In genomic region chr10:56809006-56809405, GRCm38 (mm10) we compare ENCODE assay signal across 35 mouse cellular contexts.
"Had no signal": no experiment of that assay in that cellular context is flagged by ENCODE, and none has a peak within 500 bp of the region (broad histone marks: within the 10 kb centered on the region; RNA-seq: fewer than 3 reads in every experiment).

No protein-coding gene starts in this region.

- H3K9ac ChIP-seq: heart, embryonic 12.5 days; heart, embryonic 13.5 days; heart, embryonic 15.5 days; hindbrain, embryonic 12.5 days; hindbrain, embryonic 13.5 days; hindbrain, embryonic 14.5 days; hindbrain, embryonic 15.5 days; intestine, embryonic 15.5 days; kidney, embryonic 15.5 days had no signal

- H3K9me3 ChIP-seq: heart, embryonic 10.5 days; heart, embryonic 12.5 days; heart, embryonic 13.5 days; heart, embryonic 15.5 days; hindbrain, embryonic 10.5 days; hindbrain, embryonic 12.5 days; hindbrain, embryonic 13.5 days; hindbrain, embryonic 15.5 days; intestine, embryonic 15.5 days; kidney, embryonic 15.5 days had no signal

- H3K36me3 ChIP-seq: heart, embryonic 10.5 days; heart, embryonic 12.5 days; heart, embryonic 13.5 days; heart, embryonic 15.5 days; hindbrain, embryonic 10.5 days; hindbrain, embryonic 12.5 days; hindbrain, embryonic 13.5 days; hindbrain, embryonic 15.5 days; intestine, embryonic 15.5 days; kidney, embryonic 15.5 days had no signal

- DNase-seq: heart, adult 2 months; heart, postnatal 10 days; heart, postnatal 14 days; heart, postnatal 36 days; heart, postnatal 4 days; kidney, adult 11 months; kidney, adult 18-20 months; kidney, adult 2 months; kidney, adult 8-10 months; kidney, adult 9 months; kidney, postnatal 10 days; kidney, postnatal 14 days; kidney, postnatal 25 days; kidney, postnatal 36 days; kidney, postnatal 4 days; layer of hippocampus, adult 9-11 months had no signal

- H3K27ac ChIP-seq: heart, adult 2 months; heart, embryonic 10.5 days; heart, embryonic 13.5 days; heart, embryonic 15.5 days; hindbrain, embryonic 10.5 days; hindbrain, embryonic 12.5 days; hindbrain, embryonic 13.5 days; hindbrain, embryonic 14.5 days; hindbrain, embryonic 15.5 days; hindbrain, postnatal 0 days; intestine, embryonic 15.5 days; kidney, embryonic 15.5 days; kidney, postnatal 0 days; layer of hippocampus, adult 2 months had no signal

- H3K4me1 ChIP-seq: heart, embryonic 10.5 days; heart, embryonic 12.5 days; heart, embryonic 13.5 days; heart, embryonic 15.5 days; hindbrain, embryonic 10.5 days; hindbrain, embryonic 12.5 days; hindbrain, embryonic 13.5 days; hindbrain, embryonic 15.5 days; intestine, embryonic 15.5 days; kidney, embryonic 15.5 days had no signal

- H3K4me2 ChIP-seq: heart, embryonic 11.5 days; heart, embryonic 12.5 days; heart, embryonic 13.5 days; heart, embryonic 15.5 days; hindbrain, embryonic 12.5 days; hindbrain, embryonic 13.5 days; hindbrain, embryonic 14.5 days; hindbrain, embryonic 15.5 days; intestine, embryonic 15.5 days; kidney, embryonic 15.5 days had no signal

- H3K4me3 ChIP-seq: heart, adult 2 months; heart, embryonic 10.5 days; heart, embryonic 12.5 days; heart, embryonic 13.5 days; heart, embryonic 15.5 days; hindbrain, embryonic 10.5 days; hindbrain, embryonic 12.5 days; hindbrain, embryonic 13.5 days; hindbrain, embryonic 15.5 days; intestine, embryonic 15.5 days; kidney, embryonic 15.5 days; layer of hippocampus, adult 2 months had no signal

- H3K27me3 ChIP-seq: heart, embryonic 12.5 days; heart, embryonic 13.5 days; heart, embryonic 15.5 days; hindbrain, embryonic 12.5 days; hindbrain, embryonic 13.5 days; hindbrain, embryonic 15.5 days; intestine, embryonic 15.5 days; kidney, embryonic 15.5 days had no signal

- ATAC-seq: hindbrain, embryonic 16.5 days; hindbrain, postnatal 0 days; inflammation-experienced regulatory T-cells, adult 6 months; intestine, embryonic 15.5 days; intestine, embryonic 16.5 days; intestine, postnatal 0 days had no signal
